Mouse (Mus musculus) thymus, postnatal 10 days (tissue): Measurements from ENCODE around the gene Ets1.

Experiments used
- DNase-seq, 2 experiments: peaks; one replicate each; pipeline ENCODE4 v3.0.0; 2021; ENCODE audit warnings: low spot score in 2 of 2

Gene Ets1

DNA sequence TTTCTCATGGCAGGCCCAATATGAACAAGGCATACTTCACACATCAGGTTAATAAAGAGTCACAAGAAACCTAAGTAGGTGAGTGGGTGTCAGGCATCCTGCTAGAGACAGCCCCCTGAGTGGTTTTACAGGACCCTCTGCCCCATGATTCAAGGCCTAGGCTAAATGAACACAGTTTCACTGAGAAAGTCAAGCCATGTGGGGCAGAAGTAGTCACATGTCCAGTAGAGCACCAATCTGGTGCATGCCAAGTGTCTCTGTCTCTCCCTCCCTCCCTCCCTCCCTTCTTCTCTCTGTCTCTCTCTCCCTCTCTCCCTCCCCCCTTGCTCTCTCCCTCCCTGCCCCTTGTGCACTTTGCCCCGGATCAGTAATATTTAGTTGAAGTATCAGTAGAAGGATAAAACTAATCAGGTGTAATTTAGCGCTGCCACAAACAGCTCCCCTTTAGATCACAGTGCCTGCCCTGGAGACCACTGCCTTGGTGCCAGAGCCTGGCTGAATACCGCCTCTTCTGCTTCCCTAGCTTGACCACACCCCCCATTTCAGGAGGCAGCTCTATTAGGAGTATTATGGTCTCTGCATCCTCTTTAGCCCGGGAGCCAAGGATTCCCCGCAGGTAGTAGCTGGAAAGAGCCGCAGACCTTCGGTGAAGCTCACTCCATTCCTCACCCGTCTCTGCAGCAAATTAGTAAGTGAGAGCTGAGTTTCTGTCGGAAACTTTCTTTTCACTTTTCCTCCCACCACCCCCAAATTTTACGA lies at the start of gene Ets1:
Gene Ets1, plus strand, starts transcription at position 595 of the 759 bp plus-strand sequence.
- DNase-seq, result no peak

DNA sequence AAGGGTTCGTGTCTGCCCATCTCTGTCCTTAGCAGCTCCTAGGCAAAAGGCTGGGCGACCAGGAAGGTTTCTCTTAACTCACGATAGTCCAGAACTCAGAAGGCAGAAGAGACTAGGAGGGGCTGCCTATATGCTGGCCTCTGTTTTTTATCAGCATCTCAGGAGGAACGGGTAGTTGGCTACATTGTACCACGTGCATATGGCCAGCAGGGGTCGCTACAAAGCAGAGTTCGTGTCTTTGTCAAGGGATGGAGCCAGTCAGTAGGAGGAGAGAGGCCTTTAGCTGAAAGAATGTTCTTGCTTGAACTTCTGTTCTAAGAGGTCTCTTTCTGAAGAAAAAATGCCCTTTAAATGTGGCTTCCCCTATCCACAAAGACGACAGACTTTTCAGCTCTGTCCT lies 46.1 kb upstream of the Ets1 start:
- peak; percentile 85 to 92 for DNase-seq

DNA sequence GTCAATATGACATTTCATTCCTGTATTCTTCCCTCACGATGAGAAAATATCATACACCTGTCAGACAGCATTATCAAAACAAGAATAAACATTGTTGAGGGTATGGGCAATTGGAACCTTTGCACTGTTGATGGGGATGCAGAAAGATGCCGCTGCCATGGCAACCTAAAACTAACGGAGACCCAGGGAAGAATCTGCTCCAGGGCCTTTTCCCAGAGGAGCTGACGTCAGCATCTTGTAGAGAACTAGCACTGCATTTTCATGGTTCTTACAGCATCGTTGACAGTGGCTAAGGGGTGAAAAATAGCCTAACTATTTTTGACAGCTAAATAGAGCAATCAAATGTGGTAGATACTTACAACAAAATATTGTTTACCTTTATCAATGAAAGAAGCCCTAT lies 45.5 kb upstream of the Ets1 start:
- no peak for DNase-seq

DNA sequence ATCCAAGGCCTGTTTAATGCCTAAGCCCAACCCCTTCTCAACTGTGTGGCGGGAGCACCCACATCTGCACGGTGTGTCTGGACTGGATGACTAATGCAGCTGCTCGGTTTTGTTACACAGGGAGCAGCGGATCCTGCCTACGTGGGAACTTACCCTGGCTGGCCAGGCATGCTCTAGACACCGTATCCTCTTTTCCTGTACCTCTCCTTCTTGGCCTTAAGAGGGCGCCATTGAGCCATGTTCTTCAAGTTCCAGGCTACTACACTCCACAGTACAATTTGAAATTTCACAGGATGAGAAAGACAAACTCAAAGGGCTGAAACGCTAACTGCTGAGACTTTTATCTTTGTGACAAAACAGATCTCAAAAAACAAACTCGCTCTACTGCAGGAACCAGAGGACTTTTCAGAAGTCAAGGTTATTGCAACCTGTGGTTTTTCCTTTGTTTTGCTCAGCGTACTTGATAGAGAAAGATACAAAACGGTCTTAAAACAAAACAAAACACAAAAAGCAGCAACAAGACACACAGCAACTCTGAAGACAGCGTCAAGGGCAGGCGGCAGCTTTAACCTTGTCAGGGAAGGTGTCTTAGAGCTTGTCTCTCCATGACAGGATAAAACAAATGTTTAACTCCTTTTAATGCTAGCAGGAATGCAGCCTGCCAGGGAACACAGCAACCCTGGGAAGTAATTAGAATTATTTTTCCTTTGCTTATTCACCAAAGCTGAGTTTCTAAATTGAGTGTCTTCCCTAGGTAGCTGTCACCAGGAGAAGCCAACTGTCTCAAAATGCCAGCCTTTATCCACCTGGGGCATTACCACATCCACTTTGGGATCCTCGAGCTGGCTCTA lies 44.1 kb upstream of the Ets1 start:
- peak; percentile 66 to 85 for DNase-seq

DNA sequence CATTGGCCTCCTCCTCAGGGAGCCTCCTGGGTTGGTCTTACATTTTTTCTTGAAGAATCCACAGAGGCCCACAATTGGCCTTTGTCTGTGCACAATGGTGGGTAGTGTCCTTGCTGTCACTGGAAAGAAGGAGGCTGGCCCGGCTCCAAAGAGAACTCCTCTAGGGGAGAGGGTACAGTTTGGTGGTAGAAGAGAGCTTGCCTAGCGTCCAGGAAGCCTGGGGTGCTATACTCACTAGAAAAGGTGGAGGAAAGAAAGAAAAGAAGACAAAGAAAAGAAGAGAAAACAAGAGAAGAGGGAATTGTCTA lies 43.5 kb upstream of the Ets1 start:
- DNase-seq, result peak in 1 of 2 experiments; percentile 42

DNA sequence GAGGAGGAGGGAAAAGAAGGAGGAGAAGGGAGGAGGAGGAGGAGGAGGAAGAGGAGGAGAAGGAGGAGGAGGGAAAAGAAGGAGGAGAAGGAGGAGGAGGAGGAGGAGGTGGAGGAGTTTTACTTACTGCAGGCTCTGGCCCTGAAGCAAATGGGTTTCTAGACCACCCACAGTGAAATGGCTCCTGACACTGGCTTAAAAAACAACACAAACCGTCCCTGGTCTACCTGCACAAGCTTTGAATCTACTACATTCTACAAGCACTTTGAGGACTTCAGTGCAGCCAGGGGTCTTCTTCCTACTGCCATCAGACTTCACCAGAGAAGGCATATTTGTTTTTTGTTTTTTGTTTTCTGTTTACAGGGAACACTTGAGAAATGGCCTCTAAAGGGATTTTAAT lies 42.2 kb upstream of the Ets1 start:
- no peak for DNase-seq

DNA sequence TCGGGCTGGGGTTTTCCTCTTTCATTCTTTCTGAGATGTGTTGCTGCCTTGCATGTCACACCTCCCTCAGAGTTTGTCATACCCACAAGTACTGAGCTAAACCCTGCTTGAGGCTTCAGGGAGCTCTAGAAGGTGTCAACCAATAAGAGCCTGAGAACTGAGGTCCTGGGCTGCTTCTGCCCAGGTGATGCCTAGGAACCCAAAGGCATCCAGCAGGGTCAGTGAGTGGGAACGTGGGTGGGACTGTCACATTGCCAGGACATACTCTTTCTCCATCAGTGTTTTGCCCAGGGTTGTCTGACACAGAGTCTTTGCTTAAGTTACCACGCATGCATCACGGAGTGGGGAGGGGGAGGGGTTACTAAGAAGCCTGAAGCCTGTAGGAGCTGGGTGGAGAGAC lies 41.7 kb upstream of the Ets1 start:
- peak in 1 of 2 experiments; percentile 41 for DNase-seq

DNA sequence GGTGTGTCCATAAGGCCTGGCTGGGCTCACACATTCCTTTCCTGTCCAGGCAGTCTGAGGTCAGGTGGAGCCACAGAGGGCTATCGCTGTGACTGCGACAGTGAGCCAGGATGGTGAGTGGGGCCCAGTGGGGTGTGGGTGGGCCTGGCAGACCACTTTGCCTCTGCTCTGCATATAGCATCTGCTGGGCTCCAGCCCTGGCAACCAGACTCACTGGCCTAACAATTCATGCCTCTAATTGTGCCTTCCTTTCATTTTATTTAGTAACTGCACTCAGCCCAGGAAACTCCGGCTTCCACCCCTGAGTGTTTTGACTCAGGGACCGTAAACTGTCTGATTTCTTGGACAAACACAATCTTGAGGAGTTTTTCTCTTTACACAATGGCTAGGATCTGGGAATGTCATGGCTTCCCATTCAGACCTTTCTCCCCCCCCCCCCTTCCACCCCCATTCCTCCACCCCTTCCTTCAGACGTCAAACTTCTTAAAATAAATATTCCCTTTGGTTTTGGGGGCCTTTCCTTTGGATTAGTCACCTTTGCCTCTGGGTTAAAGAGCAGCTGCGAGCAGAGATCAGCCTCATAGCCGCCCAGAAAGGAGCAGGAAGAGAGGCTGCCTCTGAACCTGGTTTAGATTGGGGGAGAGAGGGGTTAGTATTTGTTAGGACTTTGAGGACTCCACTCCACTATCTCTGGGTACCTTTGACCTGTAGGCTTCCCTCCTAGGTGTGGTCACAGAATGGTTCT lies 40.8 kb upstream of the Ets1 start:
- no peak for DNase-seq

DNA sequence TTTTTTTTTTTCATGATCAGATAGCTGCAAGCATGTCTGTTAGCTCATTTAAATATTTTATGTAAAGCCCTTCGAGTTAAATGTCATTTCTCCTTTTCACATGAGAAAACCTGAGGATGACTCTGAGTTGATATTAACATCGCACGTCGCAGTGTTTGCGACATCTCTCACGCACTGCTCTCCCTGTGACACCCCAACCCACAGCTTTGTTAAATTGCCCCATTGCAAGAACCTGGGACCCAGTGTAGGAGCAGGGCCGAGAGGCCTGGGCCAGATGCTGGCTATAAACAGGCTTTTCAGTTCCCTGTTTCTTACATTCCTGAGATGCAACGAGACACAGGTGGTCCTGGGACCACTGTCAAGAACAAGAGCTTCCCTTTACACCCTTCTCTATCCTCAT lies 39.7 kb upstream of the Ets1 start:
- DNase-seq, result no peak

DNA sequence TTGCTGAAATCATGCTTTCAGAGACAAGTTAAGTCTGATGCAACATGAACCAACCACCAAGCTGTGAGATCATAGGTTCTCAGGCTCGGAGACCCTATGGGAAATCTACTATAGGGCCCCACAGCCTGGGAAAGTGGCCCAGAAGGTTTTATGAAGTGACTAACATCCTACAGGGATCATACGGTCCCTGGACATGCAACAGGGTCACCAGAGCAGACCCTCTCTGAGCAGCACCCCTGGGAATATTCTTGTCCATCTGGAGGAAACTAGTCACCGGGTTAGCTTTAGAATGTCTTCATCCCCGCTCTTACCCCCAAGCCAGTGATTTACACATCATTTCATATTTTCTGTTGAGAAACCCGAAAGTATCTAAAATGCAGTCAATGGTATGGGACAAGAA lies 34.1 kb upstream of the Ets1 start:
- no peak for DNase-seq

DNA sequence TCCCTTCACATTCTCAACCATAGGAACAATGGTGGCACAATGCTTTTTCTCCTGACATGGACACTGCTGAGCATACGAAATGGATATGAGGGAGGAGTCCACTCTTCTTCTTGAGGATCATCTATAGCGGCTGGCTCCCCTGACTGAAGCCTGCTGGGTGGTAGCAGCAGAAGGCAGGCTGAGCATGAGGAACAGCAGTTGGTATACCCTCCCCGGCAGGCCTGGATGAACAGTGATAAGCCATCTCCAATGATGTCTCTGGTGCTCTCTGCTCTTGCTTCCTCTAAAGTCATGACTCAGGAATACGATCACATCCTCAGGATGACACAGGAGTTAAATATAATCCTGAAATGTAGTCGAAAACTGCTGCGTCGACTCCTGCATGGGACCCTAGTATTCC lies 32.9 kb upstream of the Ets1 start:
- DNase-seq, result no peak

DNA sequence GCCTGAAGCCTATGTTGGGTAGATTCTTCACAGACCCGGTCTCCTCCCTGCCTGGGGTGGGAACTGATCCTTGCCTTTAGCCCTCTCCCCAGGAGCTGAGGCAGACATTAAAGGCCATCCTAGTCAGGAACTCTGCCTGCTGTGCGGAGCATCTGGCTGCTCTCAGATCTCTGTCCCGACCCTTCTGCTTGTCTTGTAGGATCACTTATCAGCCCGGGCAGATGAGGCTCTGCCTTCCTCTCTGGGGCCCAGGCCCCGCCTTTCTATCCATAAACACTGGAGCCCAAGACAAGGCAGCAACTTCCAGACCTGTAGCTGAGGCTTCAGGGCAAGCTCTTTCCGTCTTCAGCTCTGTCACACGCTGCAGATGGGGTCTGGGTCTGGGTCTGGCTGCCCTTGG lies 28.8 kb upstream of the Ets1 start:
- no peak for DNase-seq

DNA sequence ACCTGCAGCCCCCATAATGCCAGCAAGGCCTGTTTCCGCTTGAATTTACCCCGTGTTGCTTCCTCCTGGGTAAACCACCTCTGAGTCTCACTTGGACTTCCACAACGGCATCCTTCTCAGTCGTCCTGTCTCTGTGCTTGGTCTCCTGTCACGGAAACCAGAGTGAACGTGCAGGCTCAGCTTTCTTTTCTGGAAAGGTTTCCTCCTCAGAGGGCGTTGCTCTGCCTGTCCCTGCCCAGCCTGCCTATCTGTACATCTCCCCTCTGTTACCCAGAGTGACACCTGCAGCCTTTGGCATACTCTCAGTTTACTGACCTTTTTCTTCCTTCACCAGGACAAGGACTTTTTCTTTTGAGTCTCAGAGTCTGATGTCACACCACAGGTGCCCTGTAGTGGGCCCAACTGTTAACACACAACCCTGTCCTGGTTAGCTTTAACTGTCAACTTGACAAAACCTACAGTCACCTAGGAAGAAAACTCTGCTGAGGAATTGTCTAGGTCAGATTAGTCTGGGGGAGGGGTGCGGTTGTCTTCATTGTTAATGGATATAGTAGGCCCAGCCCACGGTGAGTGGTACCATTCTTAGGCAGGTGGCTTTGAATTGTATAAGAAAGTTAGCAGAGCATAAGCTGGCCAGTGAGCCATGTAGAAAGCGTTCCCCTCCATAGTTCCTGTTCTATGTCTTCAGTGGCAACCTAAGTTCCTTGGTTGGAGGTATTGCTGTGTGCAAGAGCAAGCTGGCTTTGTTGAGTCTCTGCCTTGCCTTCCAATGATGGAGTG lies 27.0 kb upstream of the Ets1 start:
- DNase-seq, result peak; percentile 54 to 56

DNA sequence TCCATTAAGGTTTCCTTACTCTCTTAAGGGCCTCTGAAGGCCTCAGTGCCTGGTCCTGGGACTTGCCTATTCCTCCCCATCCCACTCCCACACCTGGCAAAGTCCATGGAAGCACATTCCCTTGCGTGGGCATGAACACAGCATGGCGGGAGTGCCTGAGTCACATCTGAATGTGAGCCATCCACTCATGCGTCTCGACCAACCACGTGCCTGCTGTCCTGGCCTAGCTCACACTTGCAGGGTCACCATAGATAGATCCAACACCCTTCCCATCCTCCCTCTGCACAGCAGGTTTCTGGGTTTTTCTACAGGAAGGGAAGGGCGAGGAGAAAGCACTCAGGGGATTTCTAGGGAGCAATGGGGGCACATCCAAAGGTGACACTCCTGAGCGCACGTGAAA lies 25.8 kb upstream of the Ets1 start:
- no peak for DNase-seq

DNA sequence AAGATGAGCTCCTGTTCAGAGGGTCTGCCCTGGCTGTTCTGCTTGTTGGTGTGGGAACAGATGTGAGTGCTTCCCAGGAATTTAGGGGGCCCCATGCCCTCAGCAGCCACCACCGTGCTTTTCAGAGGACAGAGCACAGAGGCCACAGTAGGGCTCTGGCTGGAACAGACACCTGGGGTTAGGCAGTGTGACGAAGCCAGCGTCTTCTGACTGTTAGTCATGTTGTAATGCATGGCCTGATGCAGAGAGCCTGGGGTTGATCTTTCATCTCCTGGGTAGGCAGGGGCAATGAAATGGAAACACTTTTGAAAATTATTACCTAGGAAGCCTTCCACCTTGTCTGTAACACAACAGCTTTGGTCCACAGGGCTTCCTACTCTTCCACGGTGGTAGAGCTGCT lies 25.4 kb upstream of the Ets1 start:
- DNase-seq, result peak; percentile 36 to 43

DNA sequence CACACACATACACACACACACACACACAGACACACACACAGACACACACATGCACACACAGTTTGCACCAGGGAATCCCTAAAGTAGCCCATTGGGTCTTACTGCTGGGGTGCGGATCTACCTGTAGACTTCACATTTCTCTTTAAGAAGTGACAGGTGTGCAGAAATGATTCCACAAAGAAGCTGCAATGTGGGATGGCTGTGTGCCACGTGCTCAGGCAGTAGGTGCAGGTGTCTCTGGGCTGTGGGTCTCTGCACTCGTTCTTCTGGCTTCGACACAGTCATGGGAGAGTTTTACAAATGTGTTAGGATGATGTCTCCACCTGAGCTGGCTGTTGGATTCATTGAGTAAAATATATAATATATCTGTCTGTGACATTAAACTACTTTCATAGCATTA lies 24.7 kb upstream of the Ets1 start:
- DNase-seq, result peak in 1 of 2 experiments; percentile 49

DNA sequence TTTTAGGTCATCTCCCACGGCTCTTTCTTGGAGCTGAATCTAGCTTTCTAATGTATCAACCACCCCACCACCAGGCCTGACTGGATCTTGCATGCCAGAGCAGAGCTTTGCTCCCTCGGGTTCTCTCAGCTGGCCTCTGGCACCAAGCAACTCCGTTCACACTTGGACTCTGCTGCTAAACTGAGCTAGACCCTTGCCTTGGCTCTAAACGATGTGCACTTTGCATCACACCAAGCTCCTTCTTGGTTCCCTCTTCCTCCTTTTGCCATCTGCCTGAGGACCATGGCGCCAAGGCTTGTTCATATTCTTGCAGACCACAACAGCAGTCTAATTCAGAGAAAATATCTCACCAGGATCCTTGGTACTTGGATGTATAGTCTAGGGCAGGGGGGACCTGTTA lies 23.6 kb upstream of the Ets1 start:
- no peak for DNase-seq

DNA sequence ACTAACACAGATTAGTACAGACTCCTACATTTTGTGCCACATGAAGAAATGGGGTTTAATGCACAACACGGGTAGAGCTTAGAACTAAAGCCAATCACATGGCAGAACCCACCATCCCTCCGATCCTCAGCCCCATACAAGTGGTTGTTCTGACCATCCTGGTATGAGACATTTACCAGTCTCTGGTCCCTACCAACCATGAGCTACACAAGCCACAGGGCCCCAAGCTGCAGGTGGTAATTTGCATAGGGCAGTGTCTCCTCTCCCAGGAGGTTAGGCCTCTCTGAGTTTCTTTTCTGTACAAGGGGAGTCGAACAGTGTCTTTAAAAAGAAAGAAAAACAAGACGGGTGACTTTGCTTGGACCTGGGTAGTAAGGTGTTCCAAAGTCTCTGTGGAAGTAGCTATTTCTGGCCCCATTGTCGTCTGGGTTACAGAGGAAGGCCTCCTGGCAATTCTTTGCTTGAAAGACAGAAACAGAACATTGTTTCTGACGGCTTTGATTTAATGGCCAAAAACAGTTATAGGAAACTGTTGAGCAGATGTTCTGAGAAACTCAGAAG lies 23.1 kb upstream of the Ets1 start:
- DNase-seq, result peak; percentile 59 to 60

DNA sequence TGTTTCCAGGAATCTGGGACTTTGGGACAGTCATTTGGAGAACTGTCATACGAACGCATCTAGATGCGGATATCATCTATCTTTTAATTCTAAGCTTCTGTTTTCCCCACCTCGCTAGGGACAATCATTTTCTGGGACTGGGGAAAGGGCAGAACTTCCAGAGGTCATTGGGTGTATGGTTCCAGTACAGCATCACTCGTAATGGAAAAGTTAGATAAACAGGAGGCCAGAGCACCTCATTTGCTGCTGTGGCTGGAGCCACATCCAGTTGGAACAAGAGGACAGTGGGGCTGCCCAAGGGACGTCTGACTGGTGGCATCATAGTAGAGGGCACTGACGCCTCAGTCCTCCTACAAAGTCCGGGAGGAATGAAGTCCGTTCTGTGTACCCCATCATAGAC lies 21.8 kb upstream of the Ets1 start:
- no peak for DNase-seq

DNA sequence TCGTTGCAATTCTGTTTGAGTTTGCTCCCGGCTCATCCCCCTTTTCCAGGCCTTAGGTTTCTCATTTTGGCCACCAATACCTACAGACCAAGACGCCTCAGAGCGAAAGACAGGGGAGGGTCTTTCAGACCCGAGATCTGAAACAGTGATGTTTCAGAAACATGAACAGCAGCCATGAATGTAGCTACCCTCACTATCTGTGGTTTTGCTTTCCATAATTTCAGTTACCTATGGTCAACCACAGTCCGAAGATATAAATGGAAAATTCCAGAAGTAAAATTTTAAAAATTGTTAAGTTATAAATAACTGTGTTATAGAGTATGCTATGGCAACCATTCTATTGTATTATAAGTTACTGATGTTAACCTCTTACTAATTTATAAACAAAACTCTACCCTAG lies 20.6 kb upstream of the Ets1 start:
- no peak for DNase-seq

DNA sequence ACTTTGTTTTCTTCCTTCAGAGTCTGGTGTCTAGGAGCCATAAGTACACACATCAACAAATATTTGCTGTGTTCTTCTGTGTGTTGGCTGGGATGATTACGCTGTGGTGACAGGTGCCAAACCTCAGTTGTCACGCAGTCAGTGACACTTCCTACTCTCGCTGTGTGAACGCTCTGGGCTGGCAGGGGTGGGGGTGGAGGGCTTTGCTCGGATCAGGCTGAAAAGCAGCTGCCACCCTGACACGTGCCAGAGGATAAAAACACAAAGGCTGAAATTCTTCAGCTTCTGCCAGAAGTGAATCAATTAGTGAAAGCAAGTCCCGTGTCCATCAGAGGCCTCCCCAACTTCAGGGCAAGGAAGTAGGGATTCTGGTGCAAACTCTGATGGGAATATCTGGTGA lies 20.0 kb upstream of the Ets1 start:
- DNase-seq, result peak; percentile 78 to 79
